Mouse (Mus musculus): ENCODE measurements around the gene Prom1. TPM values are rescaled to one million over a fixed set of nuclear protein-coding genes. Genes with fewer than 3 reads are reported as not detected.

Prom1 gene
- 1 to 10 TPM; 3.1 to 4.3 TPM for total RNA-seq (2023)

GRCm38 (mm10) chr5:44101231-44102110, at the start of gene Prom1:
Prom1 (minus strand) TSS chr5:44102032.

GRCm38 (mm10) chr5:43981620-43982019, 120.2 kb downstream of the Prom1 start, which contains the start of gene Fgfbp1:
Fgfbp1 (minus strand) TSS chr5:43981779.

Other genes with a start within 250 kb of the Prom1 start
- 10 to 100 TPM; 19.3 to 19.5 TPM for gene Cd38, start 233.5 kb downstream of the Prom1 start, total RNA-seq (2023)
- 1 to 10 TPM; 5.8 to 7.3 TPM for gene Gm7879, start 188.9 kb downstream of the Prom1 start, total RNA-seq (2023)
- not detected for gene Fgfbp1, start 120.3 kb downstream of the Prom1 start, total RNA-seq (2023)
- gene Tapt1, start 124.6 kb upstream of the Prom1 start, total RNA-seq (2023): 10 to 100 TPM; 24.0 to 36.7 TPM